Mouse (Mus musculus) forebrain, embryonic 16.5 days (tissue): Measurements from ENCODE around the gene Tff2. TPM values are rescaled to one million over a fixed set of nuclear protein-coding genes. Genes with fewer than 3 reads are reported as not detected.

Experiments used
- ATAC-seq: fragments of 200-750 bp; cut with Nextera tagmentation; 2 replicates; pipeline ENCODE4 v1.8.0; 2017; ENCODE audit warnings: mild to moderate bottlenecking, moderate library complexity
- H3K27ac ChIP-seq: fragments of 300-500 bp; sonication (generic); 2 replicates; pipeline ENCODE4 v1.5.1; 2014; ENCODE audit warnings: low read length, control low read depth
- H3K27me3 ChIP-seq: fragments of 300-500 bp; sonication (generic); replicated peaks from 2 replicates; pipeline ENCODE4 v1.6.1; 2014; ENCODE audit warnings: low read length; ENCODE audit not compliant: control insufficient read depth, insufficient read depth
- H3K36me3 ChIP-seq: fragments of 300-500 bp; sonication (generic); 2 replicates; pipeline ENCODE4 v1.6.1; 2014; ENCODE audit not compliant: control insufficient read depth, insufficient read depth
- H3K4me1 ChIP-seq: fragments of 300-500 bp; sonication (generic); replicated peaks from 2 replicates; pipeline ENCODE4 v1.6.1; 2014; ENCODE audit warnings: low read length; ENCODE audit not compliant: control insufficient read depth, insufficient read depth
- H3K4me2 ChIP-seq: fragments of 300-500 bp; sonication (generic); 2 replicates; pipeline ENCODE4 v1.6.1; 2014; ENCODE audit warnings: mild to moderate bottlenecking, low read length, control low read depth
- H3K4me3 ChIP-seq: fragments of 300-500 bp; sonication (generic); replicated peaks from 2 replicates; pipeline ENCODE4 v1.5.1; 2014; ENCODE audit warnings: mild to moderate bottlenecking, low read length, control low read depth
- H3K9ac ChIP-seq: fragments of 300-500 bp; sonication (generic); replicated peaks from 2 replicates; pipeline ENCODE4 v1.6.1; 2014; ENCODE audit warnings: low read depth, low read length, control low read depth
- H3K9me3 ChIP-seq: fragments of 300-500 bp; sonication (generic); 2 replicates; pipeline ENCODE4 v1.6.1; 2016; ENCODE audit warnings: low read length; ENCODE audit not compliant: control insufficient read depth
- WGBS: fragments of 180-500 bp; shearing (Covaris S2); extraction: QIAGEN DNeasy Blood & Tissue Kit; methylation state at CpG from one replicate; pipeline ENCODE4 v1.1.7; 2014; 5-methylcytosine and 5-hydroxymethylcytosine counted together
- polyA plus RNA-seq: library from polyadenylated mRNA; unstranded; fragments of >200 nt; fragmentation: Nextera tagmentation; extraction: Ambion mirVana; gene quantifications from 2 replicates; pipeline ENCODE4 v1.2.1, GENCODE M21; 2015

The Tff2 gene
- polyA plus RNA-seq, 1 experiment from 2014 or later = not detected

DNA sequence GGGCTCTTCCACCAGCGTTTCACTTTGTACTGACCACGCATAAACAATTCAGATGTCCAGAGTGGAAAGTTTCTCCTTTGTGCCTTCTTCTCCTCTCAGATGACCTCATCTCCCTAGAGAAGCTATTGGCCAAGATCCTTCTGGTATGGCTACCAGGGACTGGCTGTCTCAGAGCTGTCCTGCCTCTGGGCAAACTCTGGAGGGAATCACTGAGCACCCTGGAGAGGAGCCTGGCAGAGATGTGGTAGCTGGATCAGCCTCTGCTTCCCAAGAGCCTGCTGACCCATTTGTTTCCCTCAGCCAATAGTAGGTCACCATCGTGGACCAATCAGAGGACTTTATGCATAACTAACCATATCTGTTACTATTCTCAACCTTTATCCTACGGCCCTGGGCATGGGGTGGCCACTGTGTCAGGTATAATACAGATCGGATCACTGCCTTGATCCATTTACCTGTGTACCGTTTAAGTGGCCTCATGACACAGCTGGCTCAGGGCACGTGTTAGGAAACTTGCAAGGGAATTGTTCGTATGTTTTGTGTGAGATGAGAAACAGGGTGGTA, 41.0 kb downstream of the Tff2 start:
- H3K36me3 ChIP-seq = no peaks in the 10 kb centered on the region
- no peaks in the 10 kb centered on the region for H3K27me3 ChIP-seq
- no peak overlapping the region for H3K4me3 ChIP-seq
- no peak for ATAC-seq
- H3K27ac ChIP-seq = no peak overlapping the region
- no peaks in the 10 kb centered on the region for H3K4me1 ChIP-seq
- H3K9ac ChIP-seq = no peak overlapping the region
- H3K4me2 ChIP-seq = no peak overlapping the region
- WGBS = 88% methylated on average over 8 of the region's 8 CpGs
- H3K9me3 ChIP-seq = no peaks in the 10 kb centered on the region

DNA sequence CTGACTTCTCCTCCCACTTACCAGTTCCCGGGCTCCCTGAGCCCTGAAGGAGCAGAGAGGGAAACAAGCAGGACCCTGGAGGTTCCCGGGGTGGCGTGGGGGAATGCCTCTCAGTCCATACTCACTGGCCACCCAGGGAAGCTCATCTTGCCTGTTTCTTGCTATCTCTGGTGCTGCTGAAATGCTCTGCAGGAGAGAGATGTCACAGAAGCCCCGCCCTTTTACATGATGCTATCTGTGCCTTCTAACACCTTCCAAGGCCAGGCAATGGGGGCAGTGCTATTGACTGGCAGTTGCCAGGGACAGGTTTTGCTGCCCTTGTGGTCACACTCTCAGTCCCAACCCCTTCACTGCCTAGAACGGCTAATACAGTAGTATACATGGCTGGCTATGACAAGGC, 45.3 kb downstream of the Tff2 start:
- H3K27me3 ChIP-seq = no peaks in the 10 kb centered on the region
- no peak overlapping the region for H3K4me3 ChIP-seq
- ATAC-seq = no peak
- no peaks in the 10 kb centered on the region for H3K9me3 ChIP-seq
- H3K4me1 ChIP-seq = no peaks in the 10 kb centered on the region
- H3K4me2 ChIP-seq = no peak overlapping the region
- no peak overlapping the region for H3K27ac ChIP-seq
- 91% methylated on average over 5 of the region's 5 CpGs for WGBS
- H3K9ac ChIP-seq = no peak overlapping the region
- peaks cover 4% of the 10 kb centered on the region; the same call in 1 of the 2 replicates for H3K36me3 ChIP-seq

DNA sequence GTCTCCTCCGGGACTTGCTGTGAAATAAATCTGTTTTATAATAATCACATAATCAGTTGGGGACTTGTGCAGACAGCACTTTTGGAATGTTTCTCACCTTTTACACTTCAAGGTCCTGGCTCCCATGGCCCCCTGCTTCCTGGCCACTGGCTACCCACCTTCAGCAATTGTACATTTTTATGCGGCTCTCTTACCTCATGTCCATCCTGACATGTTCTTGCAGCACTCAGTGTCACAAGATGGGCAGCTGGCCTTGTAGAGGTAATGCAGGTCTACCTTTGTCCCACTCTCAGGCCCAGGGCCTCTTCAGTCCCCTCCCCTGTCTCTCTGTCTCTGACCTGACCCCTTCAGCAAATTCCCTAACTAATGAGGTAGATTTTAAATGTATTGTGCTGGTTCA, 47.2 kb downstream of the Tff2 start:
- no peaks in the 10 kb centered on the region for H3K27me3 ChIP-seq
- 0 out of 2 replicates have a peak, but pooled peaks cover 6% of the 10 kb centered on the region for H3K9me3 ChIP-seq
- peaks cover 9% of the 10 kb centered on the region; the same call in 1 of the 2 replicates for H3K36me3 ChIP-seq
- no peaks in the 10 kb centered on the region for H3K4me1 ChIP-seq
- 98% methylated on average over 2 of the region's 2 CpGs for WGBS
- H3K4me2 ChIP-seq = no peak overlapping the region
- no peak overlapping the region for H3K27ac ChIP-seq
- H3K9ac ChIP-seq = no peak overlapping the region
- no peak for ATAC-seq
- no peak overlapping the region for H3K4me3 ChIP-seq

GRCm38 (mm10) chr17:31095570-31095969, 48.5 kb downstream of the Tff2 start:
- Histone ChIP-seq H3K4me3 (no peak overlapping the region), H3K4me1 (peaks cover 10% of the 10 kb centered on the region), H3K27me3 (no peaks in the 10 kb centered on the region), H3K9me3 (0 out of 2 replicates have a peak, but pooled peaks cover 6% of the 10 kb centered on the region), H3K9ac (no peak overlapping the region), H3K4me2 (no peak overlapping the region), H3K36me3 (peaks cover 9% of the 10 kb centered on the region; the same call in 1 of the 2 replicates), H3K27ac (no peak overlapping the region)
- ATAC-seq = no peak
- WGBS = 83% methylated on average over 7 of the region's 7 CpGs

- ATAC-seq = no peak
- 55% methylated on average over 5 of the region's 5 CpGs for WGBS
- no peak overlapping the region for H3K27ac ChIP-seq
- H3K36me3 ChIP-seq = peaks cover 9% of the 10 kb centered on the region; the same call in 1 of the 2 replicates
- peaks cover 18% of the 10 kb centered on the region for H3K4me1 ChIP-seq
- H3K4me2 ChIP-seq = no peak overlapping the region
- no peak overlapping the region for H3K4me3 ChIP-seq
- H3K9ac ChIP-seq = no peak overlapping the region
- H3K9me3 ChIP-seq = 0 out of 2 replicates have a peak, but pooled peaks cover 6% of the 10 kb centered on the region
- H3K27me3 ChIP-seq = no peaks in the 10 kb centered on the region
Observed at GRCm38 (mm10) chr17:31094781-31095180, 49.3 kb downstream of the Tff2 start.

Other genes starting within 250 kb of the Tff2 start
- 0.04 and 0.23 TPM in 2 replicates for gene Glp1r, start 242.5 kb downstream of the Tff2 start, polyA plus RNA-seq
- 0.04 TPM in 1 of 2 replicates, not detected in the other for gene Umodl1, start 189.6 kb downstream of the Tff2 start, polyA plus RNA-seq
- gene Abcg1, start 86.6 kb downstream of the Tff2 start, polyA plus RNA-seq = 19.3 and 20.4 TPM in 2 replicates
- gene Tff3, start 14.6 kb downstream of the Tff2 start, polyA plus RNA-seq = not detected in 2 replicates
- gene Tff1, start 21.0 kb upstream of the Tff2 start, polyA plus RNA-seq = not detected in 2 replicates
- not detected in 2 replicates for gene Tmprss3, start 54.7 kb upstream of the Tff2 start, polyA plus RNA-seq
- gene Ubash3a, start 63.6 kb upstream of the Tff2 start, polyA plus RNA-seq = not detected in 2 replicates
- 3.7 and 4.5 TPM in 2 replicates for gene Rsph1, start 133.1 kb upstream of the Tff2 start, polyA plus RNA-seq
- gene Slc37a1, start 142.5 kb upstream of the Tff2 start, polyA plus RNA-seq = 9.9 and 14.2 TPM in 2 replicates
- 55.6 and 62.2 TPM in 2 replicates for gene Pde9a, start 241.9 kb upstream of the Tff2 start, polyA plus RNA-seq